In genomic region chr1:169224431-169224830, GRCm38 (mm10) we compare ENCODE assay signal across 21 mouse cellular contexts.
DNase-seq lines count a peak whose midpoint lies in the region; ATAC-seq and TF ChIP-seq lines count a peak whose summit lies in the region.
"Had no signal": no experiment of that assay in that cellular context is flagged by ENCODE, and none has a peak within 500 bp of the region (broad histone marks: within the 10 kb centered on the region; RNA-seq: fewer than 3 reads in every experiment).

No protein-coding gene starts in this region.

- H3K27me3 ChIP-seq in kidney, embryonic 15.5 days: no peaks in the 10 kb centered on the region
- H3K27me3 ChIP-seq in kidney, postnatal 0 days (ENCODE audit: insufficient read depth, low read length): no peaks in the 10 kb centered on the region
- no peaks in the 10 kb centered on the region for H3K27me3 ChIP-seq in midbrain, postnatal 0 days (ENCODE audit: insufficient read depth, low read length)
- H3K27me3 ChIP-seq: hindbrain, embryonic 12.5 days had no signal

- peak overlapping the region; percentile 46 for H3K27ac ChIP-seq in kidney, embryonic 15.5 days
- H3K27ac ChIP-seq in kidney, postnatal 0 days: no peak overlapping the region
- H3K27ac ChIP-seq in midbrain, postnatal 0 days (ENCODE audit: low read depth, low read length): no peak overlapping the region
- H3K27ac ChIP-seq: embryonic facial prominence, embryonic 10.5 days; gastrocnemius, adult 2 months; hindbrain, embryonic 12.5 days had no signal

- no peak overlapping the region for H3K9ac ChIP-seq in kidney, embryonic 15.5 days
- no peak overlapping the region for H3K9ac ChIP-seq in kidney, postnatal 0 days (ENCODE audit: low read depth, low read length)
- H3K9ac ChIP-seq in midbrain, postnatal 0 days (replicated peaks; ENCODE audit: low read length, poor library complexity, severe bottlenecking): no peak overlapping the region
- H3K9ac ChIP-seq: hindbrain, embryonic 12.5 days had no signal

- H3K4me2 ChIP-seq in kidney, embryonic 15.5 days: no peak overlapping the region
- no peak overlapping the region for H3K4me2 ChIP-seq in kidney, postnatal 0 days (ENCODE audit: low read length)
- H3K4me2 ChIP-seq in midbrain, postnatal 0 days (ENCODE audit: low read depth, low read length, poor library complexity, severe bottlenecking): no peak overlapping the region
- H3K4me2 ChIP-seq: hindbrain, embryonic 12.5 days had no signal

- H3K4me1 ChIP-seq in kidney, embryonic 15.5 days: 0 out of 2 replicates have a peak, but pooled peaks cover 5% of the 10 kb centered on the region
- no peaks in the 10 kb centered on the region for H3K4me1 ChIP-seq in kidney, postnatal 0 days (replicated peaks; ENCODE audit: insufficient read depth, low read length)
- H3K4me1 ChIP-seq in midbrain, postnatal 0 days (ENCODE audit: insufficient read depth, low read length): no peaks in the 10 kb centered on the region
- H3K4me1 ChIP-seq: embryonic facial prominence, embryonic 10.5 days had no signal

- H3K36me3 ChIP-seq in kidney, embryonic 15.5 days: no peaks in the 10 kb centered on the region
- no peaks in the 10 kb centered on the region for H3K36me3 ChIP-seq in kidney, postnatal 0 days (ENCODE audit: insufficient read depth, low read length)
- H3K36me3 ChIP-seq in midbrain, postnatal 0 days (ENCODE audit: insufficient read depth, low read length): no peaks in the 10 kb centered on the region
- H3K36me3 ChIP-seq: embryonic facial prominence, embryonic 10.5 days; G1E; hindbrain, embryonic 12.5 days had no signal

- WGBS in kidney, embryonic 15.5 days: 83% methylated on average over 2 of the region's 2 CpGs
- 89% methylated on average over 2 of the region's 2 CpGs for WGBS in kidney, postnatal 0 days
- WGBS in midbrain, postnatal 0 days: 93% methylated on average over 2 of the region's 2 CpGs

- no peaks in the 10 kb centered on the region for H3K9me3 ChIP-seq in kidney, embryonic 15.5 days (replicated peaks)
- H3K9me3 ChIP-seq in kidney, postnatal 0 days (replicated peaks; ENCODE audit: low read length): no peaks in the 10 kb centered on the region
- H3K9me3 ChIP-seq in midbrain, postnatal 0 days (ENCODE audit: low read length): no peaks in the 10 kb centered on the region
- H3K9me3 ChIP-seq: embryonic facial prominence, embryonic 10.5 days; hindbrain, embryonic 12.5 days had no signal

- no peak overlapping the region for H3K4me3 ChIP-seq in kidney, embryonic 15.5 days (replicated peaks)
- no peak overlapping the region for H3K4me3 ChIP-seq in kidney, postnatal 0 days (replicated peaks; ENCODE audit: low read depth, low read length)
- H3K4me3 ChIP-seq in midbrain, postnatal 0 days (ENCODE audit: low read depth, low read length): no peak overlapping the region
- H3K4me3 ChIP-seq: embryonic facial prominence, embryonic 10.5 days; gastrocnemius, adult 2 months; hindbrain, embryonic 12.5 days had no signal

- no peak for ATAC-seq in kidney, embryonic 15.5 days (replicated peaks; ENCODE audit: low FRiP score)
- ATAC-seq in kidney, postnatal 0 days (replicated peaks; ENCODE audit: low FRiP score, low read depth): no peak
- no peak for ATAC-seq in midbrain, postnatal 0 days (ENCODE audit: low FRiP score)
- ATAC-seq: CD4-positive, CD25-positive, alpha-beta regulatory T cell, adult 4 months; forebrain, embryonic 14.5 days; hindbrain, embryonic 16.5 days had no signal

- peak; percentile 35 for DNase-seq in kidney, adult 11 months
- DNase-seq in kidney, postnatal 4 days: no peak
- peak; percentile 51 for DNase-seq in kidney, postnatal 0 days (ENCODE audit: low spot score)
- peak; percentile 31 to 69 for DNase-seq in kidney, postnatal 36 days
- DNase-seq in midbrain, postnatal 0 days (ENCODE audit: low spot score): no peak
- no peak for DNase-seq in lung, adult 18-20 months
- DNase-seq: adrenal gland, postnatal 14 days; cerebellum, adult 11-12 months; cerebellum, adult 9-10 months; cerebellum, postnatal 25 days; gastrocnemius, adult 2 months; gastrocnemius, postnatal 25 days; heart, postnatal 10 days; heart, postnatal 4 days had no signal

- no peak for TF ChIP-seq CTCF in kidney, postnatal 0 days (IDR thresholded peaks at IDR 0.05; ENCODE audit: low read depth)
- TF ChIP-seq CTCF in midbrain, postnatal 0 days (IDR thresholded peaks at IDR 0.05): no peak

Comparison
In these comparisons a context has a peak if more than half of its experiments do, and no peak if none do; other contexts are left out.
1. DNase-seq: peak in kidney, adult 11 months (single experiment), kidney, postnatal 0 days (single experiment) and kidney, postnatal 36 days (2 of 2); none in kidney, postnatal 4 days (0 of 2), midbrain, postnatal 0 days (single experiment) and lung, adult 18-20 months (0 of 2).